Mouse (Mus musculus) induced T-regulatory cell, adult 2 months (primary cell): Measurements from ENCODE around the gene 1700010I14Rik.

Experiments
- DNase-seq: peaks from one replicate; pipeline ENCODE4 v3.0.0-alpha.2; 2012; ENCODE audit warnings: low read depth

The 1700010I14Rik gene

GRCm38 (mm10) chr17:9030181-9030580 is 42.0 kb downstream of the 1700010I14Rik start:
- peak; percentile 35 for DNase-seq

GRCm38 (mm10) chr17:9031241-9032141 is 43.4 kb downstream of the 1700010I14Rik start:
- DNase-seq, result peak; percentile 86

- DNase-seq, result no peak
These were observed 44.4 kb downstream of the 1700010I14Rik start for GRCm38 (mm10) chr17:9032362-9033044.

GRCm38 (mm10) chr17:9033511-9033910 is 45.4 kb downstream of the 1700010I14Rik start:
- no peak for DNase-seq

- no peak for DNase-seq
These were observed 47.6 kb downstream of the 1700010I14Rik start for GRCm38 (mm10) chr17:9035561-9036348.

GRCm38 (mm10) chr17:9042723-9043122 is 54.6 kb downstream of the 1700010I14Rik start:
- peak; percentile 70 for DNase-seq

- DNase-seq, result no peak
These were observed 64.4 kb downstream of the 1700010I14Rik start for GRCm38 (mm10) chr17:9052441-9052980.

GRCm38 (mm10) chr17:9059360-9059932 is 71.3 kb downstream of the 1700010I14Rik start:
- no peak for DNase-seq
